Mouse (Mus musculus) kidney, postnatal 0 days (tissue): Measurements from ENCODE around the gene Larp4b. TPM values are rescaled to one million over a fixed set of nuclear protein-coding genes. Genes with fewer than 3 reads are reported as not detected.

Source experiments
- ATAC-seq: fragments of 200-750 bp; cut with Nextera tagmentation; replicated peaks from 2 replicates; pipeline ENCODE4 v1.8.0; 2017; ENCODE audit warnings: low read depth, moderate number of reproducible peaks, moderate TSS enrichment, moderate library complexity; ENCODE audit not compliant: low FRiP score
- DNase-seq: peaks from one replicate; pipeline ENCODE4 v3.0.0-alpha.2; 2016; ENCODE audit warnings: low spot score
- H3K27ac ChIP-seq: fragments of 300-500 bp; sonication (generic); 2 replicates; pipeline ENCODE4 v1.5.1; 2014; ENCODE audit warnings: mild to moderate bottlenecking
- H3K27me3 ChIP-seq: fragments of 300-500 bp; sonication (generic); 2 replicates; pipeline ENCODE4 v1.6.1; 2014; ENCODE audit warnings: low read length, mixed read lengths; ENCODE audit not compliant: insufficient read depth
- H3K36me3 ChIP-seq: fragments of 300-500 bp; sonication (generic); 2 replicates; pipeline ENCODE4 v1.6.1; 2014; ENCODE audit warnings: low read length, mixed read lengths; ENCODE audit not compliant: insufficient read depth
- H3K4me1 ChIP-seq: fragments of 300-500 bp; sonication (generic); replicated peaks from 2 replicates; pipeline ENCODE4 v1.6.1; 2014; ENCODE audit warnings: antibody characterized with exemption, low read length, mixed read lengths; ENCODE audit not compliant: insufficient read depth
- H3K4me2 ChIP-seq: fragments of 300-500 bp; sonication (generic); 2 replicates; pipeline ENCODE4 v1.6.1; 2014; ENCODE audit warnings: mild to moderate bottlenecking, low read length, moderate library complexity, mixed read lengths
- H3K4me3 ChIP-seq: fragments of 300-500 bp; sonication (generic); replicated peaks from 2 replicates; pipeline ENCODE4 v1.5.1; 2014; ENCODE audit warnings: low read depth, low read length
- H3K9ac ChIP-seq: fragments of 300-500 bp; sonication (generic); 2 replicates; pipeline ENCODE4 v1.6.1; 2014; ENCODE audit warnings: low read depth, low read length
- H3K9me3 ChIP-seq: fragments of 300-500 bp; sonication (generic); replicated peaks from 2 replicates; pipeline ENCODE4 v1.6.1; 2016; ENCODE audit warnings: low read length, inconsistent platforms, mixed read lengths
- CTCF ChIP-seq: IDR thresholded peaks from 2 replicates; pipeline ENCODE4 v1.5.1; 2016; ENCODE audit warnings: antibody characterized with exemption, low read depth, mild to moderate bottlenecking, moderate library complexity
- WGBS: fragments of 180-500 bp; shearing (Covaris S2); extraction: QIAGEN DNeasy Blood & Tissue Kit; methylation state at CpG from one replicate; pipeline ENCODE4 v1.1.7; 2014; 5-methylcytosine and 5-hydroxymethylcytosine counted together
- polyA plus RNA-seq: library from polyadenylated mRNA; unstranded; fragments of >200 nt; fragmentation: Nextera tagmentation; extraction: Ambion mirVana; gene quantifications from 2 replicates; pipeline ENCODE4 v1.2.1, GENCODE M21; 2015

Gene Larp4b
- polyA plus RNA-seq, 1 experiment from 2014 or later, result 27.9 TPM

DNA sequence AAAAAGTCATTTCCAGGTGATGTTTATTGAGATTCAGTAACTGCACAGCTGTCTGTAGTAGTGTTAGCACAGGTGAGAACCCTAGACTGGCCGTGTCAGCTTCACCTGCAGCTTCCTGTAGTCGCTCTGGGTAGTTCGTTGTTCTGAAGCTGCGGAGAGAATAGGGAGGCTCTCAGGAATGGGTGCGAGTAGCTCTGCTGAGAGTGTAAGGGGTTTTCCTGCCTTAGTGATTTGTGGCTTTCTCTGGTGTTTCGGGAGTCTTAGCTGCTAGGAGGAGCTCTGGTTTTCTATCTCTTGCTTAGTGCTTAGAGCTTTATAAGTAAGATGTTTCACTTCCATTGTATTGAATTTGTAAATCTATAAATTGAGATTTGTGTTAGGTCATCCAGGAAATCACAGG is 42.4 kb downstream of the Larp4b start:
- Histone ChIP-seq H3K9me3 (no peaks in the 10 kb centered on the region), H3K9ac (no peak overlapping the region), H3K4me1 (no peaks in the 10 kb centered on the region), H3K4me3 (no peak overlapping the region), H3K4me2 (no peak overlapping the region), H3K27ac (no peak overlapping the region), H3K27me3 (no peaks in the 10 kb centered on the region), H3K36me3 (peaks cover 9% of the 10 kb centered on the region; the same call in 1 of the 2 replicates)
- WGBS, result 80% methylated on average over 6 of the region's 6 CpGs
- DNase-seq (no peak), ATAC-seq (no peak)
- TF ChIP-seq CTCF, result no peak

DNA sequence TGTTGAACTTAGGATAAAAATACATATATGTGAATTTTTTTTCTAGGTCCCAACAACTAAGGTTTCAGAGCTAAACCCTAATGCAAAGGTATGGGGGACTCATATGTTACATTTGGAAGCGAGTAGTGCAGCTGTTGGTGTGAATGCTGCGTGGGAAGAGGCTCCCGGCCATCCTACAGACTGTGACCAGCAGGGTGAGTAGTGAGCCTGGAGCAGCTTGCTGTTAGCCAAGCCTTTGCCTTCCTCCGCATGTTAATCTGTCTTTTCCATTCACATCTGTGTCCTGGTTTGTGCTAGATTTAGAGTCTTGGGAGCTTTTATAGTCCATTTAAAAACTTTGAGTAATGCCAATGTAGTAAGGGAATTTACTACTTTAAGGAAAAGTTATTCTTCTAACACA is 43.1 kb downstream of the Larp4b start:
- WGBS, result 82% methylated on average over 4 of the region's 4 CpGs
- H3K4me1 ChIP-seq, result no peaks in the 10 kb centered on the region
- H3K4me3 ChIP-seq, result no peak overlapping the region
- H3K27ac ChIP-seq, result no peak overlapping the region
- ATAC-seq (no peak), DNase-seq (peak; percentile 26)
- no peaks in the 10 kb centered on the region for H3K9me3 ChIP-seq
- H3K9ac ChIP-seq, result no peak overlapping the region
- 0 out of 2 replicates have a peak, but pooled peaks cover 6% of the 10 kb centered on the region for H3K36me3 ChIP-seq
- peak; percentile 52; the same call in 1 of the 2 replicates for TF ChIP-seq CTCF
- H3K4me2 ChIP-seq, result no peak overlapping the region
- H3K27me3 ChIP-seq, result no peaks in the 10 kb centered on the region

DNA sequence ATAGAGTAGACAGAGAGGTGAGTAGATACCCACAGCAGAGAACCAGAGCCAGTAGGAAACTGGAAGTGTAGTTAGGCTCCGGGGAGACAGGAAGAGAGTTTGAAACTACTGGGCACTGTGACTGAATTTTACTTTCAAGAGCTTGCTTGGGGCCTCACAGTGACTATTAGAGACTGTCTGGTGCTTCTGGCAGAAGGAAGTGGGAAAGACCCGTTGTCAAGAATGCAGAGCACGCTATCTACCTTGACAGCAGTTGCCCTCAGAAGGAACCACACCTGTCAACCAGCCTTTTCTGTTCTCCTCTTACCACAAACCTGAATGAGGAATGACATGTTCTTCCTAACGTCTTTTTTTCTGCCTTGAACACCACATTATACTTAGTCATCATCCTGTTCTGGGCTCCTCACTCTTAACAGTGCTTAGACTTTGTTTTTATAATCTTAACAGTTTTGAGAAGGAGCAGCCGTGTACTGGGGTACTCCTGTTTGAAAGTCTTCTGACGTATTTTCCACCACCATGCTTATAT is 45.8 kb downstream of the Larp4b start:
- no peak for DNase-seq
- Histone ChIP-seq H3K27ac (no peak overlapping the region), H3K4me1 (no peaks in the 10 kb centered on the region), H3K4me3 (no peak overlapping the region), H3K9ac (no peak overlapping the region), H3K36me3 (0 out of 2 replicates have a peak, but pooled peaks cover 12% of the 10 kb centered on the region), H3K27me3 (no peaks in the 10 kb centered on the region), H3K9me3 (no peaks in the 10 kb centered on the region), H3K4me2 (no peak overlapping the region)
- no peak for TF ChIP-seq CTCF
- no peak for ATAC-seq
- WGBS, result 75% methylated on average over 6 of the region's 6 CpGs

DNA sequence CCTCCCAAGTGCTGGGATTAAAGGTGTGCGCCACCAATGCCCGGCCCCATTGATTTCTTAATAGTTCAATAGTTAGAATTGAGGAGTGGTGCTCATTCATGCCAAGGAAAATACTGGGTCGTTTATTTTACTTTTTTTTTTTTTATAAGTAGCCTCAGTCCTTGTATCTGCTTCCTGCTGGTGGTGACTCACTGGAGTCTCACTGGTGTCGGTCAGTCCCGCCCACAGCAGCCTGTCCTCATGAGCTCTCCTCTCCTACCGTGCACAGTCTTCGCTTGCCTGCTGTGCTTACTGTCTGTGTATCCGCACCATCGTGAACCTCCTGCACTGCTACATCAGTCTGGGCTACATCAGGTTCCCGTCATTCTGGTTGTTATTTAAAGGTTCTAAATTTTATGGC is 46.5 kb downstream of the Larp4b start:
- no peak for TF ChIP-seq CTCF
- Histone ChIP-seq H3K9me3 (no peaks in the 10 kb centered on the region), H3K4me1 (no peaks in the 10 kb centered on the region), H3K36me3 (0 out of 2 replicates have a peak, but pooled peaks cover 15% of the 10 kb centered on the region), H3K9ac (no peak overlapping the region), H3K4me2 (no peak overlapping the region), H3K27ac (no peak overlapping the region), H3K4me3 (no peak overlapping the region), H3K27me3 (no peaks in the 10 kb centered on the region)
- ATAC-seq, result no peak
- peak; percentile 33 for DNase-seq
- WGBS, result 56% methylated on average over 10 of the region's 10 CpGs

DNA sequence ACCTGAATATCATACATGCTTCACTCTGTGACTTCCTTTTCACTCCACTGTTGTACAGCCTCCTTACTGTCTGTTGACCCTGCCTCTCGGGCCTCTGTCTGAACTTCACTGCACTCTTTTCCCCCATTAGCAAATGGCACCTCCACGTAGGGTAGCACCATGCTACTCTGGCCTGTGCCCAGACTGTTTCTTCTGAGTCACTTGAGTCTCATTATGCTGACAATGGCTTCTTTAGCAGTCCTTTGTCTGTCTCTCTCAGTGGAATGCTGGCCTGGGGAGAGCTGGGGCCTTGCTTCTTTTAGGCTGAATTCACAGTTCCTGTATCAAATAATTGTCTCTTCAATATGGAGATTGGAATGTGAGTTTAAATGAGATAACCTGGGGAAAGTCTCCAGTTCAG is 48.7 kb downstream of the Larp4b start:
- H3K27me3 ChIP-seq, result no peaks in the 10 kb centered on the region
- H3K36me3 ChIP-seq, result peaks cover 18% of the 10 kb centered on the region; the same call in 1 of the 2 replicates

DNA sequence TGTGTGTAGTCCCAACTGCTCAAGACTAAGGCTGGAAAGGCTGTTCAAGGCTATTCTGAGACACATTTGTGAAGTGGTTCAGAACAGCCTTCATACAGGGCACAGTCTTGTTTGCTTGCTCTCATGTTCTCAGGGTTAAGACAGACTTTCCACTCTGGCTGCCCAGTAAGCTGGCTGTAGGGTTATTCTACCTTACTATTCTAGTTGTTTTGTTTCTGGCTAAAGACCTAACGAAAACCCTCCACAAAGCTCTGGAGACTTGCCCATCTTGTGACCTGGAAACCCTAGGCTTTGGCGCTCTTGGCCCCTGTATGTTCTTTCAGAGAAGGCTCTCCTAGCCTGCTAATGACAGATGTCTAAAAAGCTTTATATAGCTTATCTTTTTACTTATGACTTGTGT is 55.1 kb downstream of the Larp4b start:
- WGBS, result 92% methylated on average over 2 of the region's 2 CpGs

More for the DNA sequence above, 48.7 kb downstream of the Larp4b start:
- no peak for TF ChIP-seq CTCF
- Histone ChIP-seq H3K9ac (no peak overlapping the region), H3K27ac (no peak overlapping the region), H3K9me3 (no peaks in the 10 kb centered on the region), H3K4me3 (no peak overlapping the region), H3K4me2 (no peak overlapping the region), H3K4me1 (no peaks in the 10 kb centered on the region)
- WGBS, result 67% methylated on average over 2 of the region's 2 CpGs
- DNase-seq (no peak), ATAC-seq (no peak)

More for the DNA sequence above, 55.1 kb downstream of the Larp4b start:
- DNase-seq (no peak), ATAC-seq (no peak)
- H3K9me3 ChIP-seq, result no peaks in the 10 kb centered on the region
- H3K4me1 ChIP-seq, result no peaks in the 10 kb centered on the region
- H3K27me3 ChIP-seq, result no peaks in the 10 kb centered on the region
- H3K4me2 ChIP-seq, result no peak overlapping the region
- no peak for TF ChIP-seq CTCF
- no peak overlapping the region for H3K9ac ChIP-seq
- no peak overlapping the region for H3K4me3 ChIP-seq
- H3K36me3 ChIP-seq, result peaks cover 23% of the 10 kb centered on the region
- H3K27ac ChIP-seq, result no peak overlapping the region
